Mouse (Mus musculus) CD4-positive, CD25-positive, alpha-beta regulatory T cell, adult 4 months (primary cell): Measurements from ENCODE around the gene Tmem91. TPM values are rescaled to one million over a fixed set of nuclear protein-coding genes. Genes with fewer than 3 reads are reported as not detected.
A peak's percentile ranks its signal among the peaks of the same experiment; 100 is the strongest.

Source experiments
- ATAC-seq: one replicate; pipeline ENCODE4 v1.8.0; 2017
- polyA plus RNA-seq, 2 experiments: library from polyadenylated mRNA; unstranded; fragments of 100-300 nt; shearing (Covaris generic); gene quantifications; one replicate each; pipeline ENCODE4 v1.2.1; 2017

Gene Tmem91
- polyA plus RNA-seq, 2 experiments from 2014 or later: 15.2 to 31.5 TPM

DNA sequence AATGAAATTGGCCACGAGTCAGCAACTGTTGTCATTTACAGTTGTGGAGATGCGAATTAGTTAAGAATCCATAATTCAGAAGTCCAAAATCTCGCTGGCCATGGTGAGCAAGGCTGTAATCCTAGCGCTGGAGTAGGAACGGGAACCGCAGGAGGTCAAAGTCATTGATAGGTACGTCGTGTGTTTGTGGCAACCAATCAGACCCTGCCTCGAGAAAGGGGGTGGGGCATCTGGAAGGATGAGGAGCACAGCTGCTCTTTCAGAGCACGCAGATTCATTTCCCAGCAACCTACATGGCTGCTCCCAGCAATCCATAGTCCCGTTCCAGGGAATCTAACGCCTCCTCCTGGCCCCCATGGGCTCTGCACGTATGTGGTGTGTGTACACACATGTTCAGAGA, 24.9 kb upstream of the Tmem91 start:
- no peak for ATAC-seq

- no peak for ATAC-seq
Observed at GRCm38 (mm10) chr7:25694104-25694503, 19.1 kb upstream of the Tmem91 start.

GRCm38 (mm10) chr7:25690051-25690450, 15.1 kb upstream of the Tmem91 start:
- no peak for ATAC-seq

DNA sequence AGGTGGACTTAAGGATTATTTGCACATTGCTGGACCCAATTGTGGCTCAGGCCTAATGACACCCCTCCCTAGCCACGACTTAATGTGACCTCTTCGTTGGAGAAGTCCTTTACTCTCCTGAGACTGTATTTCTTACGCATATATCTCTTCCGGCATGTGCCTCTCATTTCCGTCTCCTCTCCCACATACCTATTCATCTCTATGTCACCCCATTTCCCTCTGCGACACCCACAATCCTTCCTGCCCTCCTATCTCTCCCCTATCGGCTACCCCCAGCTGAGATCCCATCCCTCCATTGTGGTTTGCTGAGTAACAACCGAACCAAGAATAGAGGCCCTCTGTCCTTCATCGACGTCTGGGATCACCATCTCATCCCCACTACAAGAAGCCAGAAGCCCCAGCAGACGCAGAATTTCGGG, 14.6 kb upstream of the Tmem91 start:
- peak; percentile 50 for ATAC-seq

DNA sequence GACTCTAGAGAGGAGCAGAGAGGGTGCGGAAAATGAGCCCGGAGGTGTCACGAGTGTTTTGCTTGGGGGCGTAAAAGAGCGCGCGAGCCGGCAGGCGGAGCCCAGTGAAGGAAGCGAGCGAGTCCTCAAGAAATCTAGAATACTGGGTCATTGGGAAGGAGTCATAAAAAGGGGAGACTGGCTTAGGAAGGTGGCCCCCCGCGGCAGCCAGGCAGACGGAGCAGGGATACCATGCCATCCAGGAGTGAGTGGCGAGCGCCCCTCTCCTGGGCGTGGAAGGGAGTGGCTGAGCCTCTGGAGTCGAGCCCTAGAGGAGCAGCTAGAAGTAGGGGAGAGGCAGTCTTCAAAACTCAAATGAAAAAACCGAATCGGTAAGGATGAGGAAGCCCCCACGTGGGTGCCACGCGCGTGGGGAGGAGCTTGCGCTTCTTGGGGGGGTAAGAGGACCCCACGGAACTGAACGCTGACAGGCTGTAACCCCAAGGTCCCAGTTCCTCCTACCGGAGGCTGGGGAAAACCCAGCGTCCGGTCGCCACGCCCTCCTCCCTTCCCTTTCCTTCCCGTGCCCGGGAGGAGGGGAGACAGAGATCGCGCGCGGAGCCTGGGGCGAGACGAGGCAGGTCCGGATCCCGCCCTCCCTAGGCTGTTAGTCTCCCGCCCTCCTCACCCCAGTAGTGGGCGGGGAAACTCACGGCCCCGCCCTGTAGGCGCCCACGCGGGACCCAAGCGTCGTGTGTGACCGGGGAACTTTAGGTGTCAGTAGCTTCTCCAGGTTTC, 14.0 kb upstream of the Tmem91 start:
- ATAC-seq: peak; percentile 61

DNA sequence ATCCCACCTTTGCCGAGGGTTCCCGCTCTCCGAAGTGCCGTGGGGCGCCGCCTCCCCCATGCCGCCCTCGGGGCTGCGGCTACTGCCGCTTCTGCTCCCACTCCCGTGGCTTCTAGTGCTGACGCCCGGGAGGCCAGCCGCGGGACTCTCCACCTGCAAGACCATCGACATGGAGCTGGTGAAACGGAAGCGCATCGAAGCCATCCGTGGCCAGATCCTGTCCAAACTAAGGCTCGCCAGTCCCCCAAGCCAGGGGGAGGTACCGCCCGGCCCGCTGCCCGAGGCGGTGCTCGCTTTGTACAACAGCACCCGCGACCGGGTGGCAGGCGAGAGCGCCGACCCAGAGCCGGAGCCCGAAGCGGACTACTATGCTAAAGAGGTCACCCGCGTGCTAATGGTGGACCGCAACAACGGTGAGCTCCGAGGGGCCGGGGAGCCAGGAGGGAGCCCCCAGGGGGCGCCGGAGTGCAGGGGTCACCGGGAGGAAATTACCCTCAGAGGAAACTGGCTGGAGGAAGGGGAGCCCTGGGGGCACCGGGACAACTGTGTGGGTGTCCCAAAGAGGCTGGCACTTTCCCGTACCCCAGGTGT, 12.9 kb upstream of the Tmem91 start:
- no peak for ATAC-seq

GRCm38 (mm10) chr7:25686680-25687531, 11.9 kb upstream of the Tmem91 start, which contains the start of gene Tgfb1:
Gene Tgfb1 (plus strand): TSS chr7:25687002.
- ATAC-seq: peak; percentile 21

- ATAC-seq: no peak
Observed at GRCm38 (mm10) chr7:25685926-25686470, 11.0 kb upstream of the Tmem91 start.

- no peak for ATAC-seq
Observed at GRCm38 (mm10) chr7:25684659-25685058, 9.7 kb upstream of the Tmem91 start.

DNA sequence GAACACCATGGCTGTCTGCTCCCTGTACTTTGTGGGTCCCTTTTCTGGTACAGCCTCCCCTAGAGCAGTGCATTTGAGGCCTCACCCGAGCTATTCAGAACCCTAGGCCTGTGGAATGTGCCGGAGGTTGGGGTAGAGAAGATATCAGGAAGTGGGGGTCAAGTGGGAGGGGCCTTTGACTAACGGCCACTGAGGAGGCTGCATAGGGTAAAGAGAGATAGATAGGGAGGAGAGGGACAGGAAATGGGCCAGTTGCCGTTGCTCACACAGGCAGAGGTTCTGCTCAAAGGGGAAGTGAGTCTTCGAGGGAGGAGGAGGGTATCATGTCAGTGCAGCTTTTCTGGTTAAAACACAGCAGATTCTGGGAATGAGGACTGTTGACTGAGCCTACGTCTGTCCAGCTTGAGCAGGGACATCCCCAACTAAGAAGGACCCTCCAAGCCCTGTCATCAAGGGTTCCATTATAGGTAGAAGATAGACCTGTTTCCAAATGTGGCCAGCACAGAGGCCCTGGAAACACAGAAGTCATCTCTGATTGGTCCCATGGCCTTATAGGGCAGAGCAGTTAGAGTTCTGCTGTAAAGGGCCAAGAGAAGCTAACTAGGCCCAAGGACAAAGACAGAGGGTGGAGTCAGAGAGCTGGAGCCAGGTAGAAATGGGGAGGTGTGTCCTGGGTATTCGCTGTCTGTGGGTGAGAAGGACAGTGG, 8.7 kb upstream of the Tmem91 start:
- peak; percentile 42 for ATAC-seq

- no peak for ATAC-seq
Observed at GRCm38 (mm10) chr7:25681341-25682231, 6.6 kb upstream of the Tmem91 start.

- peak; percentile 83 for ATAC-seq
Observed at GRCm38 (mm10) chr7:25680514-25681258, 5.7 kb upstream of the Tmem91 start, which contains the start of gene B9d2. Gene B9d2 (plus strand): TSS chr7:25680780.

DNA sequence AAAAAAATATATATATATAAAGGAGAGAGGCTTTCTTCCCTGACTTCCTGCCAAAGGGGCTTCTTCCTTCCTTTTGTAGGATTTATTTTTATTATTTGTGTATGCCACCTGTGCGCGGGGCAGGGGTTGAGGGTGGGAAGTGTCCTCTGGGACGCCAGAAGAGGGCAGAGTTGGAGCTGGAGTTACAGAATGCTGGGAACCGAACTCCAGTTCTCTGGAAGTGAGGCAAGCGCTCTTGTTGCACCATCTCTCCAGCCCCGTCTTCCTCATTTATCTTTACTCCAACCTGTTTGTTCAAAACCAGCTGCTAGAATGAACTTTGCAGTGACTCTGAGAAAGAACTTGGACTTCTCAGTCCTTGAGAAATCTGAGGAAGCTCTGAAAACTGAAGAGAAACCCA, 5.0 kb upstream of the Tmem91 start:
- ATAC-seq: no peak

GRCm38 (mm10) chr7:25677013-25677412, 2.0 kb upstream of the Tmem91 start:
- ATAC-seq: no peak

- ATAC-seq: no peak
Observed at GRCm38 (mm10) chr7:25676085-25676781, 1.3 kb upstream of the Tmem91 start.

GRCm38 (mm10) chr7:25675405-25675804, 439 bp upstream of the Tmem91 start:
- no peak for ATAC-seq

DNA sequence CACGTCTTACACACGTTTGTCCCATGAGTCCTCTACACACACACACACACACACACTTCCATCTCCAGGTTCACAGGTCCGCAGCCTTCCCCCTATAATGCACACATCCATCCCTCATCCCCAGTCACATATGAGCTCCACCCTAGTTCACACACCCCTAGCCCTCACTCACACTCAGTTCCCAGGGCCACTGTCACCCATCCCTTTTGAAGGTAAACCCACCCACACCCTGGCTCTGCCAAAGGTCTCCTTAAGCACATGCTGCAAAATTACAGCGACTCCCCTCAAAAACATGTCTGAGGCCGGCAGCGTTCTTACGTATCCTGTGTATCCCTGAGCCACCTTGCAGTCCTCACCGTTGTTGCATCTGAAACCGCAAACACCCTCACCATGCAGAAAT, 669 bp downstream of the Tmem91 start:
- ATAC-seq: no peak

- no peak for ATAC-seq
Observed at GRCm38 (mm10) chr7:25672442-25672841, 2.5 kb downstream of the Tmem91 start.

DNA sequence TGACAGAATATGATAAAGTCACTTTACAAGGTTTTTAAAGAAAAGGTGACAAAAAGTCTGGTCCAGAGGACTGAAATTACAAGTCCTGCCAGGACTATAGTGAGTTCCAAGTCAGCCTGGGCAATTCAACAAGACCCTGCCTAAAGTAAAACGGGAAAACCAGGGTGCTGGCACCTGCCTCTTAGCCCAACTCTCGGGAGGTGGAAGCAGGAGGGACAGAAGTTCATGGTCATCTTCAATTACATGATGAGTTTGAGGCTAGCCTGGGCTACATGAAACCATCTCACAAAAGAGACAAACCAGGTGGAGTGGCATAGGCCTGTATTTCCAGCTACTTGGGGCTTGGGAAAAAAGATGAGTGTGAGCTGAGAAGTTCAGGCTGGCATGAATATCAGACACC, 3.3 kb downstream of the Tmem91 start:
- ATAC-seq: no peak

GRCm38 (mm10) chr7:25670096-25670495, 4.9 kb downstream of the Tmem91 start:
- ATAC-seq: no peak
